Mouse (Mus musculus): ENCODE measurements around the gene March7.

March7 gene

DNA sequence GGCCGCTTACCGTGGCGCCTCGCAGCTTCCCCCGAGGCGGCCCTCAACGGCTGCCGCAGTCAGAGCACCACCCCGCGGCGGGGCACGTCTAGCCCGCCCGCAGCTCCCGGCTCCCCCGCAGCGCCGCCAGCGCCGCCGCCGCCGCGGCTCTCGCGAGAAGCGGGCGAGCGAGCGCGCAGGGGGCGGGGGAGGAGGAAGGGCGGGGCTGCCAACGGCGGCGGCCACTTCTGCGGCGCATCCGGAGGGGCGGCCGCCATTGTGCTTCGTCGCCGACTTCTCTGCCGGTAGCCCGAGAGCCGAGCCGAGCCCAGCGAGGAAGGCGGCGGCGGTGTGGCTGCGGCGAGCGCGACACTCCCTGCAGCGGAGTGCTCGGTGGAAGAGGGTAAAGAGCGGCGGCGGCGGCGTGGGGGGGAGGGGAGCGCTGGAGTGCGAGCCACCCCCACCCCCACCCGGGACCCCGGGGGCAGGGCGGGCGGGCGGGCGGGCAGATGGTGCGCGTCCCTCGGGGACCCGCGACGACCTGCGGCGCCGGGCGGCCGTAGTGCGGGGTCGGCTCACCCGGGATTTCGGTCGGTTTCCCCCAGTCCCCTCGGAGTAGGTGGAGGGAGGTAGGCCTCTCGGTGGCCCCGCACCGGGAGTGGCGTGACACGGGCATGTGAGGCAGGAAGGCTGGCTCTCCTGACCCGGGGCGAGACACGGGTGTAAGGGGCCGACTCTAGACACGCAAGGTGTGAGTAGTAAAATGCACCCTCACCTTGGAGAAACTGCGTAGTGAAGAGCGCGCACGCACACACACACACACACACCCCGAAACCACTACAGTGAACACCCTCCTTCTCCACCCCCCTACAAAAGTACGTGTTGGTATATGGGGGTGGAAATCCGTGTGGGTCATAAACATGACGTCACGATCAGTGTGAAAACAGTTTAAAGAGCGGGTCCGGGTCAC is at the start of gene March7, which contains the start of gene Baz2b:
Gene March7, plus strand, starts transcription at position 185 of the 949 bp plus-strand sequence.
Gene Baz2b, minus strand, starts transcription at position 137 of the 949 bp plus-strand sequence.
- in situ Hi-C loops (cut with MboI, MseI) = loop anchor here (5.0 to 25.0 kb wide), 2 partner anchors 78 to 1402 kb away; no protein-coding TSS in a partner anchor

- in situ Hi-C loops (cut with MboI, MseI) = no loop called here
Observed at GRCm38 (mm10) chr2:60163744-60164143, 45.9 kb upstream of the March7 start.

GRCm38 (mm10) chr2:60165679-60166078 is 44.0 kb upstream of the March7 start:
- in situ Hi-C loops (cut with MboI, MseI) = no loop called here

DNA sequence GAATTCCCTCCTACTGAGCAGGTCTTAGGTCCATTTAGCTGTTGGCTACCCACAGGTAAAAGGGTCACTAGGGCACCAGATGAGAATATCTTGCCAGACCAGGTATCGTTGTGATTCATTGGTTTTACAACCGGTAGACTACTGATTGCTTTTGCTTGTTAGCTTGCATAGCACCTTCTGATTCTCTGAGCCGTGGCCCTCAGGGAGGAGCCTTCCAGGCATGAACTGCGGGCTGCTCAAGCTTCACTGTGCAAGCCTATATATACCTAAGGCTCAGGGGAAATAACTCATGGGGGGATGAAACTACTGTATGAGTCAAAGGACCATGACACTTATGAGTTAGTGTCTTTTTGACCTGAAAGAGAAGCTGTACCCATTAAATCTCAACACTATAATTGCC is 42.8 kb upstream of the March7 start:
- in situ Hi-C loops (cut with MboI, MseI) = no loop called here

GRCm38 (mm10) chr2:60171786-60172530 is 37.7 kb upstream of the March7 start:
- in situ Hi-C loops (cut with MboI, MseI) = no loop called here

GRCm38 (mm10) chr2:60172531-60172914 is 37.2 kb upstream of the March7 start:
- in situ Hi-C loops (cut with MboI, MseI) = no loop called here

- in situ Hi-C loops (cut with MboI, MseI) = no loop called here
Observed at GRCm38 (mm10) chr2:60173190-60173589, 36.5 kb upstream of the March7 start.

DNA sequence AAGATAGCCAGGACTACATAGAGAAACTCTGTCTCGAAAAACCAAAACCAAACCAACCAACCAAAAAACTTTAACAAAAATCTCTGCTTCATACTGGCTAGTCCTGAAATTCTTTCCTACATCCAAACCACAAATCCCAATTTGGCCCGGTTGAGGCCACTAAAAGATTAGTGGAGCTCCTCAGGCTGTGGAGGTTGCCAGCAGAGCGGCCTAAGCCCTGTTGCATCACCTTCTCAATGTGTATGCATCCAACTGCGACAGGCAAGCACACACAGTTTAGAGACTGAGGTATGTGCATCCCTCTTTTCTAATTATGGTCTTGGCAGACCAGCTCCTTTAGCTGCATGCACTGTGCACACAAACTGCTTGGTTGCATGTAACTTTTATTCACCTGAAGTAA is 36.1 kb upstream of the March7 start:
- in situ Hi-C loops (cut with MboI, MseI) = no loop called here

DNA sequence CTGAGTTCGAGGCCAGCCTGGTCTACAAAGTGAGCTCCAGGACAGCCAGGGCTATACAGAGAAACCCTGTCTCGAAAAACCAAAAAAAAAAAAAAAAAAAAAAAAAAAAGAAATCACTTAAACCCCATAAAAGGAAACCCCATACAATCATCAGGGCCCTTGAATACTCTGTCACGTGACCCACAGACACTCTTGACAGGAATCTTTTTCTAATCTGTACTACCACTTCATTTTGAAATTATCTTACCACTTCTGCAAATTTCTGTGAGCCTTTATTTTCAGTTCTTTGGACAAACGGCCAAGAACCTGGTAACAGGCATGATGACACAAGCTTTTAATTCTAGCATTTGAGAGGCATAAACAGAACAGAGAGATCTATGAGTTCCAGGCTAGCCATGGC is 34.6 kb upstream of the March7 start:
- in situ Hi-C loops (cut with MboI, MseI) = no loop called here

DNA sequence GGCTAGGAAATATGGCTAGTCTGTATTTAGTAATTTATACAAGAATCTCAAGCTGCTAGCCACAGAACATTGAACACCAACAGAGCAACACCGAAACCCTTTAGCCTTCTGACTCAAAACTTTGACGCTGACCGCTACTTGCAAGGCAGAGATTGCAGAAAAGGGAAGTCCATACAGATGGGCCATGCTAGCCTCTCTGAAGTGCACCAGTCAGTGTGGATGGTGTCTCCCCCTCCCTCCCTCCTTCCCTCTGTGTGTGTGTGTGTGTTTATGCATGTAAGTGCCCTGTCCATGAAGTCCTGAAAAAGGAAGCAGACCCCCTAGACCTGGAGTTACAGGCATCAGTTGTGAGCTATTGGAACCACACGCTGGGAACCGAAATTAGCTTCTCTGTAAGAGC is 33.6 kb upstream of the March7 start:
- in situ Hi-C loops (cut with MboI, MseI) = no loop called here

DNA sequence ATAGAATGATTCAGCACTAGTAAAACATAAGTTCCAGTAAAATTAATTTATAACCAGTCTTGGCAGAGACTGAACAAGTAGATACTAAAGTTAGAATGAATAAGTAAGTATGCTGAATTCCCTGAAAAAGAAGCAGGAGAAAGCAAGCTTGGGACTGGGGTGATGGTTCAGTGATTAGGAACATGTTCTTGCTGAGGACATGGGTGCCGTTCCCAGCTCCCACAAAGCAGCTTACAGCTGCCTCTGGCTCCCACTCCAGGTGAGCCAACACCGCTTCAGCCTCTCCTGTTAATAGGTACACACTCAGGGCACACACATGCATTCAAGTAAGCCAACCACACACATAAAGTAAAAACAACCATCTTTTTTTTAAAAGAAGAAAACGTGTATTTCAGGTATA is 32.2 kb upstream of the March7 start:
- in situ Hi-C loops (cut with MboI, MseI) = no loop called here

DNA sequence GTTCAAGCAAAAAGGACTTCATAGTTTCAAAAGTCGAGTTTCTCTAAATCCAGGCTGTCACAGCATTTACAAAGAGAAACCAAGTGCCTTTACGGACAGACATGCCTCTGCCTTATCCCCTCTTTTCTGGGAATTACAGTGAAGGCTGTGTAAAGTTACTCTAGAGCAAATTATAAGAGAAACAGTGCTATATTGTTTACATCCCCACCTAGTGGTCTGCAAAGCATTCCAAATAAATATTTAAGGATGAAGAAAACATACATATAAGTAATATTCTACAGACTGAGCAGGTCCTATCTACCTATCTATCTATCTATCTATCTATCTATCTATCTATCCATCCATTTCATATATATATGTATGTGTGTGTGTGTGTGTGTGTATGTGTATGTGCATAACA is 28.0 kb upstream of the March7 start:
- in situ Hi-C loops (cut with MboI, MseI) = no loop called here

- in situ Hi-C loops (cut with MboI, MseI) = loop anchor here (10.0 kb wide), 1 partner anchor 872 kb away; no protein-coding TSS in a partner anchor
Observed at GRCm38 (mm10) chr2:60196841-60197240, 12.8 kb upstream of the March7 start.

DNA sequence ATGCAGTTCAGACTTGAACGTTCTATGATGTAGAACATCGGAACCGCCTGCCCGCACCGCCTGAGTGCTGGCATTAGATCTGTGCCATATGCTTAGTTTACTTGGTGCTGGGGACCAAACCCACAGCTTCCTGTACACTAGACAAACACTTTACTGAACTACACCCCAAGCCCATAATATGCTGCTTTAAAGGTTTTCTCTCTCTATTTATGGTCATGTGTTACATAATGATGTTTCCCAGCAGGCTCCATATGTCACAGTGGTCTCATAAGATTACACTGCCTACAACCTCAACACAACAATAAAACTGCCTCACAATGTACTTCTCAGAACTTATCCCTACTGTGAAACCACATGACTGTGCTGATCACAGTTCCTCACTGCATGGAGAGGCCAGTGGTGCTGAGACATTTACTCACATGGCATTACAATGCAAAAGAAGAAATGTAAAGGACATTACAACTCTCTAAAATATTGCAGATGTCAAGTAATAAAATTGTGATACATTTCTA is 9.6 kb upstream of the March7 start:
- in situ Hi-C loops (cut with MboI, MseI) = loop anchor here (25.0 kb wide), 1 partner anchor 1412 kb away; no protein-coding TSS in a partner anchor

GRCm38 (mm10) chr2:60200667-60201066 is 9.0 kb upstream of the March7 start:
- in situ Hi-C loops (cut with MboI, MseI) = loop anchor here (25.0 kb wide), 1 partner anchor 1412 kb away; no protein-coding TSS in a partner anchor

- in situ Hi-C loops (cut with MboI, MseI) = loop anchor here (25.0 kb wide), 1 partner anchor 1409 kb away; no protein-coding TSS in a partner anchor
Observed at GRCm38 (mm10) chr2:60202900-60203530, 6.7 kb upstream of the March7 start.

DNA sequence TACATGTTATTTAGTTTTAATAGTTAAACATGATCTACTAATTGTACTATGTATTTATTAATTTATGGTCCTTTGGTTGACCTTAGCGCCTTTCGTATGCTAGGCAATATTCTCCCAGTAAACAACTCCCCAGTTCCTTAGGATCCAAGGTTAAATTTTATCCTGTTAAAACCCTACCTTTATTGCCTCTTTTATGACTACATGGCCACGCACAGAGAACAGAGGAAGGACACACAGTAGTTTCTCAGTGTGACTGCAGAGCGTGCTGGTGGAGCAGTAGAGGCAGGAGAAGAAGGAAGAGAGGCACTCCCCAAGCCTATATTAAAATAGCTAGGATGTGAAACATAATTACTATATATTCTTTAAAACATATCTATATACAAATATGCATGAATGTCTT is 6.0 kb upstream of the March7 start:
- in situ Hi-C loops (cut with MboI, MseI) = loop anchor here (25.0 kb wide), 1 partner anchor 1409 kb away; no protein-coding TSS in a partner anchor

GRCm38 (mm10) chr2:60204162-60204561 is 5.5 kb upstream of the March7 start:
- in situ Hi-C loops (cut with MboI, MseI) = loop anchor here (25.0 kb wide), 1 partner anchor 1408 kb away; no protein-coding TSS in a partner anchor

- in situ Hi-C loops (cut with MboI, MseI) = loop anchor here (5.0 to 25.0 kb wide), 2 partner anchors 73 to 1407 kb away; no protein-coding TSS in a partner anchor
Observed at GRCm38 (mm10) chr2:60205795-60206194, 3.9 kb upstream of the March7 start.

- in situ Hi-C loops (cut with MboI, MseI) = loop anchor here (5.0 to 25.0 kb wide), 2 partner anchors 77 to 1403 kb away; no protein-coding TSS in a partner anchor
Observed at GRCm38 (mm10) chr2:60209122-60209611, 520 bp upstream of the March7 start.

DNA sequence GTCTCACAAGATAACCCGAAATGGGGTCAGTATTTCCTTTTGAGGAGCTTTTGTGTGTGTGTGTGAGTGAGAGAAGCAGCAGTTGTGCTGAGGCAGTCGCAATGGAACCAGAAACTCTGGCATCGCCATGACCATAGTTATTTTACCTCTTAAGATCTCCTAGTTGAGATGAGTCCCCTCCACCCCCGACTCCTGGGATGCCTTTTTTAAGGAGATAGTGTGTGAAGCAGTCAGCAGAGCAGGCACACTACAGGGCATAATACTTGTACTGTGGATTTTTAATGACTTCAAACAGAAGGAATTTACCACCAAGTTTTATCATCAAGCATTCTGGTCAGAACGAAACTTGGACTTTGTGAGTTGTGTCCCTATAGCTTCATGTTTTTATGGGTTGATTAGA is 1.1 kb downstream of the March7 start:
- in situ Hi-C loops (cut with MboI, MseI) = loop anchor here (25.0 kb wide), 1 partner anchor 1401 kb away; no protein-coding TSS in a partner anchor
